Mouse (Mus musculus) 3134 (cell line): ENCODE results near the gene Gnai2.
"Not testable (repeated sequence)": the region's sequence is repeated elsewhere in the genome, so short reads cannot be mapped to it uniquely, and the experiment has no call there.

Experiments
- DNase-seq: peaks from one replicate; pipeline ENCODE4 v3.0.0-alpha.2; 2011; ENCODE audit warnings: low spot score; ENCODE audit not compliant: insufficient read length; ENCODE audit errors: extremely low read depth

Gnai2 gene

DNA sequence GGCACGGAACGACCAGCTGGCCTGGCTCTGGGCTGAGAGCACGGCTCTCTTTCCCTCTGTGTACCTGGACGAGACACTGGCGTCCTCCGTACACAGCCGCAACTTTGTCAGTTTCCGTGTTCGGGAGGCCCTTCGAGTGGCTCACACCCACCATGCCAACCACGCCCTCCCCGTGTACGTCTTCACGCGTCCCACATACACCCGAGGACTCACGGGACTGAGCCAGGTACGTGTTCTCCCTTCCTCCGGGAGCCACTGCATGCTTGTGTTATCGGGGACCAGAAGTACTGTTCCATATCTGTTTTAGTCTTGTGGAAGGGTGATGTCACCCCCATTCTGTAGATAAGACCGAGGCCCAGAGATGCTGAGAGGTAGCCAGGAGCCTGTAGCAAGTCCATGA is 64.3 kb downstream of the Gnai2 start:
- DNase-seq = no peak

DNA sequence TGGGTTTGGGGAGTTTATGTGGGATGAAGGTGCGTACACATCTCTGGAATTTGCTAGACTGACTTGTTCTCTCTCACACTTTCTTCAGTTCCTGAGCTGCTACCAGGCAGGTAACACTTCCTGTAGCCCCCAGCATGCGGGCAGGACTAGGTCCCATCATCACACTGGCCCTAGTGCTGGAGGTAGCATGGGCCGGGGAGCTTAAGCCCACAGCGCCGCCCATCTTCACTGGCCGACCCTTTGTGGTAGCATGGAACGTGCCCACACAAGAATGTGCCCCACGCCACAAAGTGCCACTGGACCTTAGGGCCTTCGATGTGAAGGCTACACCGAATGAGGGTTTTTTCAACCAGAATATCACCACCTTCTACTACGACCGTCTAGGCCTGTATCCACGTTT is 65.2 kb downstream of the Gnai2 start:
- no peak for DNase-seq

DNA sequence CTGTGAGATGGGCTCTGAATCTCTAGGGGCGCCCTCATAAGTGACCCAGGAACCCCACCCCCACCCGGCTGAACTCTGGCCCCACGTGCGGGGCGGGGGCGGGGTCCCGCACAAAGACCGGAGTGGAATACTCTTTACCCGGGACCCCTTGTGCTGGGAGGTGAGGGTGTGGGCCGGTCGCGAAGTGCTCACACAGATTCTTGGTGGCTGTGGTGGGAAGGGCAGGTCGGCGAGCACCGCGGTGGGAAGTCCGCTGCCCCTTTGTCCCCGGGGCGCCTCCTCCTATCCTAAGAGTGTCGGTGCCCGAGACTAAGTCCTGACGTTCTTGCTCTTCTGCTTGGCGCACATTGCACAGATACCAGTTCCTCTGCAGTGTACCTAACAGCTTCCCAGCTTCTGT is 65.9 kb downstream of the Gnai2 start:
- DNase-seq = no peak

DNA sequence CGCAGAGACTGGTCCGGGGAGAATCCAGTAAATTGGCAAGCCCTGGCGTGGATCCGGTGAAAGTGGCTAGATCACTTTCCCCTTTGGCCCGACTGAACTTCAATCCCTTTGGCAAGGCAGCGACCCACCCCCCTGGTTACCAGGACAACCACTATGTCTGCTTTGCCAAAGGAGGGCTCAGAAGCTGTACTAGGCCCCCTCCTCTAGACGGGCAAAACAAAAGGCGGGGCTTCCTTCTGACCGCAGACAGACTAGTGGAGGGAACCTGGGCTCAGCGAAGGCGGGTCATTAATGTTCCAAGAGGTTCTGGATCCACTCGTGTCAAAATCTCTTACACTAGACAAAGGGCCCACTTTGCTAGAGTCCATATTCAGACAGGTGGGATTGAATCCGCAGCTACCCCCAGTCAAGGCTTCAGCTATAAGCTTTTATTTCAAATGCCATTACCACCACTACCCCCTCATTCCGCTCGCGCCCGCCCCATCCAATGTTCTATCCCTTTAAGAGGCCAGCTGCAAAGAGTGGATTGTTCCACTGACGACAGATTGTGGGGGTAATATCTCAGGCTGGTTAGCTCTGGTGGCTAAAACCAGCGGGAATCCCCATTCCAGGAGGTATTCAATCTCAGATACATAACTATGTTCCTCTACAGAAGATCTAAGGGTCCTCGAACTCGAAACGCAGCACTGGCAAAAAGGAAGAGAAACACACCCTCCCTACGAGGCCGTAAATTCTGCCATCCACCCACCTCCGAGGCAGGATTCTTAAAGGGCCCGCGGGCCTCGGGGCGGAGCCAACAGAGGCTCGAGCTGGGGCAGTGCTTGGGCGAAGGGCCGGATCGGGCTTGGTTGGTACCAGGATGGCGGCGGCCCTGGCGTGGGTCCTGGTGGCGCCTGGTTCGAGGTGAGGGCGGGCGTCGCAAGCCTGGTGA is 66.6 kb downstream of the Gnai2 start:
- peak; percentile 82 for DNase-seq

DNA sequence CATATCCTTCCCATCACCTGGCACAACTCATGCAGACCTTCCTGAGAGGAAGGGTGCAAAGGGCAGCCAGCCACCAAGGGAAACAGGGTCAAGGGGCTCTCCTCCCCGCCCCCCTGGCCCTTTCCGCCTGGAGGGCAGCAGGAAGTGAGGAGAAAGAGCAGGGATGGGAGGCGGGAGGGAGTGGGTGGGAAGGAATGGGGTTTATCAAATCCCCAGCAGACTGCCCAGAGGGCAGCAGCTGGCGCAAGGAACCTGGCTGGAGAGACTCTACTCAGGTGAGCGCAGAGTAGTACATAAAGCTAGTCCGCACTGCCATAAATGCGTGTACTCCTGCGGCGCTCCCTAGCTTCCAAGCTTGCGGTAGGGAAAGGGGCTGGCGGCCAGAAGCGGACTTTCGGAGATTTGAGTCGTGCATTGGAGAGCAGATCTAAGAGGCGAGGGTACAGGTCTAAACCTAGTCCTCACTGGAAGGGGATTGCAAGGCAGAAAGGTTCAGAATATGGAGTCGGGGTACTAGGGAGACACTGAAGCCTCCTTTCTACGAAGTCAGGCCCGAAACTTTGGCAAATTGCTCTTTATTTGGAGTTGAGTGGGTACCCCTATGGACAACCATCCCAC is 67.4 kb downstream of the Gnai2 start, which contains the start of gene Hyal2:
TSS of gene Hyal2 (plus strand) at position 244 of the 618 bp plus-strand sequence.
- no peak for DNase-seq

DNA sequence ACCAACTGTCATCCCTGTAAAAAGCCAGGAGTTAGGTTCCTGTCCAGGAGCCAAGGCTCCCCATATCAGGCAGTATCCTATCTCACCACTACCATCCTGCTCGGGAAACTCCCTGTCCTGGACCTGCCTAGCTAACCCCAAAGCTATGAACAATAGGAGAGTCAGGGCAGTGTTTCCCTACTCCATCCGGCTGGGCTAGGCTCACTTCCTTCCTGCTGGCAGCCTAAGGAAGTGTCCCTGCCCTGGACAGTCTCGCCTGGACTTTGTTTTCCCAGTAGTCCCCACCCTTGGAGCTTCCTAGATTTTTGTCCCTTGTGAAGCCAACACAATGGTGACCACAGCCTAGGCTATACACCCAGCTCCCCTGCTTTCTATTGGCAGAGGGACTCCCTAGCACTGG is 68.3 kb downstream of the Gnai2 start:
- DNase-seq = no peak

DNA sequence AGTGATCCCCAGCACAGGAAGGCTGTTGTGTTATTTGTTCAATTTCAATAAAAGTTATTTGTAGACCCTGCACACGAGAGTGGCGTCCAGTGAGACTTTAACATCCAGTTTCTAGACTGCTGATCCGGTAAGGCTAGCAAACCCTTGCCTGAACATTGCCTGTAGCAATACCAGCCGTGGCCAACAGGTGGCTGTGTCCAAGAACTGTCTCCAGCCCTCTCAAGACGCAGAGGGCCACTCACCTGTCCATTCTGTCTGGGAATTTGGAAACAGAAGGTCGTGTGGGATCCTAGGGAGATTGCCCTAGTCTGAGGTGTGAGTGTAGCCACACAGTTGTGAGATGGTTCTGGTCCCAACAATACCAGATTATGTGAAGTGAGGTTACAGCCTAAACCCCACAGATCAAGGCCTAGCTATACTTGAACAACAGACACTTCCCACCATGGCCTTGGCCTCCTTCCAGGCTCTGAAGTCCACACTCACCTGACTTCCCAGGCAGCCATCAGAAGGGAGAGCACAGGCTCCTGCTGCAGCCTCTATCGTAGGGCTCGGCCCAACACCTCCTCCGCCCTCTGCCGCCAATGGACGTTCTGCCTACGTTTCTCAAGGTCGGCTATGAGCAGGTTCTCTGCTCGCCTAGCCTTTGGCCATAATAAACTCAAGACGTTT is 69.0 kb downstream of the Gnai2 start:
- no peak for DNase-seq

DNA sequence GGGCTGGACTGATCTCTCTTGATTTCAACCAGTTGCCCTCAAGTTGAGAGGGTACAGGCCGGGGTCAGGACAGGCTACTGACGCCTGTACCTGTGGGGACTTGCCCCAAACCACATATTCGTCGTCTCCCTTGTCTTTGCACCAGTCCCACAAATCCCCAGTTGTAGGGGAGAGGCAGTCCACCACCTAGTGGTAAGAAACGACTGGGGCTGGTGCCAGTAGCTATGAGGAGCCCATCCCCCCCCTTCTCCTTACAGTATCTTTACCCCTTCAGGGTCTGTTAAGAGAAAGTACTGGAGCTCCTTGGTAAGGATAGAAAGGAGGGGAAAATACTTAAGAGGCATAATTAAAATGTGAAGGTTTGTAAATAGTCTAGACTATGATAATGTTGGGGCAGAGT is 69.6 kb downstream of the Gnai2 start:
- DNase-seq = not testable (repeated sequence)
